Mouse (Mus musculus): ENCODE data around the gene Fkbp3. TPM values are rescaled to one million over a fixed set of nuclear protein-coding genes. Genes with fewer than 3 reads are reported as not detected.

Fkbp3 gene
- total RNA-seq, 2 experiments from 2014 or later: 188 to 207 TPM

DNA sequence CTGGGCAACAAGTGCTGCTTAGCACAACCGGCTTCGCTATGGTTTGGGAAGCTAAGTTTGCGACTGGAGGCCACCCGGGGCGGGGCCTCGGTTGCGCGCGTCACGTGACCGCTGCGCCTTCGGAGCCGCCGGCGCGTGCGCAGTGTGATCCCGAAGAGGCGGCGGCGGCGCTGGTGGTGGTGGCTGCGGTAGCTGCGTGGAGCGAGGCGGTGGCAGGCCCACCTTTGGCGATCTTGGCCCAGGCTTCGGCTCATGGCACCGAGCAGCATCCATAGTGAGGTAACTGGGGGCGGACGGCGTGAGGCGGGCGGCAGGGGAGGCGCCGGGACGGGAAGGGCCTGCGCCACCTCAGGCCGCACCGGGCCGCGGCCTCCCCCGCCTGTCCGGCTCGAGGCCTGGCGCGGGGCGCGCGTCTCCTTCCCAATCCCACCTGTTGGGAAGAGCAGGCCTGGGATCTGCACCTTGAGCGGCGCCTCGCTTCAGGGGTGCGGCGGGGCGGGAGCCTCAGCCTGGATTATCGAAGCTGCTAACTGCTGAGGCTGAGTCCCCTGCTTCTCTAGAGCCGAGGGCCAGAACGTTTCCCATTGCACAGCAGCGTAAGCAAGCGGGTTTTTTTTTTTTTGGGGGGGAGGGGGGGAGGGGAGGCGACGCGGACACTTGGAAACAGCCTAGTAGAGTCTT lies 37.5 kb downstream of the Fkbp3 start, which contains the start of gene Prpf39:
TSS of gene Prpf39 (plus strand) at position 144 of the 681 bp plus-strand sequence.
- peak; percentile 90 for DNase-seq (ENCODE audit: low spot score)

DNA sequence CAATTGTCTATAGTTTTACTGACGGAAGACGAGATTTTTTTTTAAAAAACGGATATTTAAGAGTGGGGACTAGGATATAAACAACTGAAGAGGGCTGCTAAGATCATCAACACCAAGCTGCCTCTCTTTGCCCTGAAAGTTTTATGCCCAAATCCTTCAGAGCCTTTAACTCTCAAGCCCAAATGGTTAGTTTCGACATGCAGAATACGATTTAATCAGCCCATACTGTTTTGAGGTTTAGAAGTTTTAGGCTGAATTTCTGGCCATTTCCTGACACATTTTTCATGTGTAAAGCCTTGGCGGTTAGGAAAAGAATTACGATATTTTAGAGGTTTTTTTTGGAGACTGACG lies 38.0 kb downstream of the Fkbp3 start:
- DNase-seq (ENCODE audit: low spot score): no peak

DNA sequence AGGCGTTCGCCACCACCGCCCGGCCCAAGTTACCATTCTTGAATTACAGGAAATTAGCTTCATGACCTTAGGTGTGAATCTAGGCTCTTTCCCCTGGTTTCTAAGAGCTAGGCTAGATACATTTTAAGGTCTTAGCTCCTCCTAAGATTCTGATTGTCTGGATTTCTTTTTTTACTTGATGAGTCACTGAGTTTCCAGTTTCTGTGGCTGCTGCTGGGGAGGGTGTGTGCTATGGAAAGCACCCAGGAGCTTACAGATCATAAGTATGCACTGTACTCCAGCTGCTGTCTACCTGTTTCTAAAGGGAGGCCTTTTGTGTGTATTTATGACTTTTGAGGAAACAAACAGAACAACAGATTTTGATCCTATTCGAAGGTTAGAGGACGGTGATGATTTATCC lies 51.0 kb downstream of the Fkbp3 start:
- no peak for DNase-seq (ENCODE audit: low spot score)

Other genes with a start within 250 kb of the Fkbp3 start
- 1 to 10 TPM; 2.4 to 3.5 TPM for gene Gm527, start 156.1 kb downstream of the Fkbp3 start, total RNA-seq (2021)
- gene Klhl28, start 108.5 kb downstream of the Fkbp3 start, total RNA-seq (2021): 1 to 10 TPM; 9.0 TPM
- gene Togaram1, start 108.2 kb downstream of the Fkbp3 start, total RNA-seq (2021): 1 to 10 TPM; 6.9 to 8.2 TPM
- 10 to 100 TPM; 12.1 to 12.4 TPM for gene Prpf39, start 37.7 kb downstream of the Fkbp3 start, total RNA-seq (2021)
- 1 to 10 TPM; 1.4 to 1.9 TPM for gene Fancm, start 1.6 kb upstream of the Fkbp3 start, total RNA-seq (2021)
- gene Mis18bp1, start 98.6 kb upstream of the Fkbp3 start, total RNA-seq (2021): not detected
- not detected for gene Wdr20rt, start 151.5 kb upstream of the Fkbp3 start, total RNA-seq (2021)